Mouse (Mus musculus): ENCODE results near the gene Mmel1. TPM values are rescaled to one million over a fixed set of nuclear protein-coding genes. Genes with fewer than 3 reads are reported as not detected.
A peak's percentile ranks its signal among the peaks of the same experiment; 100 is the strongest.

Mmel1 gene
- polyA plus RNA-seq, 1 experiment = 0.52 TPM

DNA sequence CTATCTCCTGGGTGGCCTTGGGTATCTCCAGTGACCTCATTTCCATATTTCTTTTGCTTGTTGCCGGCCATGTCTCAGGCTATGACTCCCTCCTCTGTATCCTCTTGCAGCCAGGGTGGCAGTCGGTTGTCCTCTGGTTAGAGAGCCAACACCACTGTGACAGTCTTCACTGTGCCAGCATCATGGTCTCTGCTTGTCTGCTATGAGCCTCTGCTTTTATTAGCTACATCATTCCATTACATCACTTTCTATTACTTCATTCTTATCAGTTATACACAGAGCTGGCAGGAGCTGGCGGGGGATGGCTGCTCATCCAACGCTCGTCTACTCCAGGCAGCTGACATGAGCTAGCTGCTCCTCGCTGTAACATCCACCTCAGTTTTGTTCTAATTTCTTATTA is 11.3 kb downstream of the Mmel1 start:
- Histone ChIP-seq H3K4me3 (no peak overlapping the region), H3K4me2 (ENCODE audit: low read depth) (no peak overlapping the region), H3ac (ENCODE audit: control insufficient read depth, insufficient read length) (no peak overlapping the region), H3K27me3 (ENCODE audit: control insufficient read depth, insufficient read depth, insufficient read length) (peaks cover 11% of the 10 kb centered on the region), H3K36me3 (ENCODE audit: control insufficient read depth, insufficient read depth) (no peaks in the 10 kb centered on the region), H3K79me2 (ENCODE audit: control insufficient read depth, insufficient read depth) (no peaks in the 10 kb centered on the region)
- TF ChIP-seq E2F4 (IDR thresholded peaks at IDR 0.05; ENCODE audit: insufficient read depth) (no peak), SRF (IDR thresholded peaks at IDR 0.05; ENCODE audit: control insufficient read depth, insufficient read length, low read depth) (no peak), REST (IDR thresholded peaks at IDR 0.05; ENCODE audit: insufficient read depth, insufficient read length) (no peak), MYOG (IDR thresholded peaks at IDR 0.05; ENCODE audit: control insufficient read depth in 1 of 3, insufficient read depth in 1 of 3, insufficient read length in 2 of 3, low read depth in 2 of 3) (no peak), MAX (IDR thresholded peaks at IDR 0.05; ENCODE audit: low read depth) (no peak), TCF3 (IDR thresholded peaks at IDR 0.05; ENCODE audit: insufficient read length, low read depth) (no peak), USF1 (IDR thresholded peaks at IDR 0.05; ENCODE audit: low read depth) (no peak), MYOD1 (IDR thresholded peaks at IDR 0.05; ENCODE audit: control insufficient read depth in 1 of 3, insufficient read length in 2 of 3, low read depth in 2 of 3) (no peak), POLR2AphosphoS2 (IDR thresholded peaks at IDR 0.05; ENCODE audit: insufficient read length, low read depth) (no peak), POLR2A (IDR thresholded peaks at IDR 0.05; ENCODE audit: insufficient read length, low read depth) (no peak)

- Histone ChIP-seq H3K79me2 (ENCODE audit: control insufficient read depth, insufficient read depth) (no peaks in the 10 kb centered on the region), H3ac (ENCODE audit: control insufficient read depth, insufficient read length) (no peak overlapping the region), H3K27me3 (ENCODE audit: control insufficient read depth, insufficient read depth, insufficient read length) (peaks cover 17% of the 10 kb centered on the region), H3K4me2 (ENCODE audit: low read depth) (no peak overlapping the region), H3K36me3 (ENCODE audit: control insufficient read depth, insufficient read depth) (no peaks in the 10 kb centered on the region), H3K4me3 (no peak overlapping the region)
- TF ChIP-seq MYOD1 (IDR thresholded peaks at IDR 0.05; ENCODE audit: control insufficient read depth in 1 of 3, insufficient read length in 2 of 3, low read depth in 2 of 3) = no peak
- TF ChIP-seq MAX (IDR thresholded peaks at IDR 0.05; ENCODE audit: low read depth) = no peak
- TF ChIP-seq REST (IDR thresholded peaks at IDR 0.05; ENCODE audit: insufficient read depth, insufficient read length) = no peak
- no peak for TF ChIP-seq CEBPB (IDR thresholded peaks at IDR 0.05; ENCODE audit: insufficient read depth, poor library complexity, severe bottlenecking)
- TF ChIP-seq POLR2A (IDR thresholded peaks at IDR 0.05; ENCODE audit: insufficient read length, low read depth) = no peak
- TF ChIP-seq USF1 (IDR thresholded peaks at IDR 0.05; ENCODE audit: low read depth) = no peak
- no peak for TF ChIP-seq TCF12 (IDR thresholded peaks at IDR 0.05; ENCODE audit: insufficient read depth, poor library complexity, severe bottlenecking)
- no peak for TF ChIP-seq TCF3 (IDR thresholded peaks at IDR 0.05; ENCODE audit: insufficient read length, low read depth)
- TF ChIP-seq MYOG (IDR thresholded peaks at IDR 0.05; ENCODE audit: control insufficient read depth in 1 of 3, insufficient read depth in 1 of 3, insufficient read length in 2 of 3, low read depth in 2 of 3) = no peak
- no peak for TF ChIP-seq SRF (IDR thresholded peaks at IDR 0.05; ENCODE audit: control insufficient read depth, insufficient read length, low read depth)
- TF ChIP-seq POLR2AphosphoS2 (IDR thresholded peaks at IDR 0.05; ENCODE audit: insufficient read length, low read depth) = no peak
- TF ChIP-seq E2F4 (IDR thresholded peaks at IDR 0.05; ENCODE audit: insufficient read depth) = no peak
Observed at GRCm38 (mm10) chr4:154882014-154882659, 12.8 kb downstream of the Mmel1 start.

DNA sequence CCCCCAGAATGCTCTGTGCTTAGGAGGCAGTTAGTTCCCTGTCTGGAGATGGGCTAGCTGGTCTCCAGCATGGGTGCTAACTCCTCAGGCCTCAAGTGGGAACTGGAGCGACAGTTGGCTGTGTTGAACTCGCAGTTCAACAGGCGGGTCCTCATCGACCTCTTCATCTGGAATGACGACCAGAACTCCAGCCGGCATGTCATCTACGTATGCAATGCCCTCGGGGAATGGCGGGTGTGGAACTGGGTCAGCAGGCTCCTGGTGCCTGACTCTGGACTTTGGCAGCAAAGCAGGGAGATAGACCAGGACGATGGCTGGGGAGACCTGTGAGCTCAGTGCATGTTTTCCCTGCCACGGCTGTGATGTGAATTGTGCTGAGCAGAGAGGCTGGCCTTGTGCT is 16.0 kb downstream of the Mmel1 start:
- Histone ChIP-seq H3K4me2 (ENCODE audit: low read depth) (no peak overlapping the region), H3K79me2 (ENCODE audit: control insufficient read depth, insufficient read depth) (no peaks in the 10 kb centered on the region), H3K36me3 (ENCODE audit: control insufficient read depth, insufficient read depth) (no peaks in the 10 kb centered on the region), H3ac (ENCODE audit: control insufficient read depth, insufficient read length) (no peak overlapping the region), H3K4me3 (no peak overlapping the region), H3K27me3 (ENCODE audit: control insufficient read depth, insufficient read depth, insufficient read length) (peaks cover 34% of the 10 kb centered on the region)
- TF ChIP-seq POLR2AphosphoS2 (IDR thresholded peaks at IDR 0.05; ENCODE audit: insufficient read length, low read depth) (no peak), USF1 (IDR thresholded peaks at IDR 0.05; ENCODE audit: low read depth) (no peak), MYOG (IDR thresholded peaks at IDR 0.05; ENCODE audit: control insufficient read depth in 1 of 3, insufficient read depth in 1 of 3, insufficient read length in 2 of 3, low read depth in 2 of 3) (no peak), CEBPB (IDR thresholded peaks at IDR 0.05; ENCODE audit: insufficient read depth, poor library complexity, severe bottlenecking) (no peak), TCF12 (IDR thresholded peaks at IDR 0.05; ENCODE audit: insufficient read depth, poor library complexity, severe bottlenecking) (no peak), TCF3 (IDR thresholded peaks at IDR 0.05; ENCODE audit: insufficient read length, low read depth) (no peak), POLR2A (IDR thresholded peaks at IDR 0.05; ENCODE audit: insufficient read length, low read depth) (no peak), SRF (IDR thresholded peaks at IDR 0.05; ENCODE audit: control insufficient read depth, insufficient read length, low read depth) (no peak), REST (IDR thresholded peaks at IDR 0.05; ENCODE audit: insufficient read depth, insufficient read length) (no peak), E2F4 (IDR thresholded peaks at IDR 0.05; ENCODE audit: insufficient read depth) (no peak), MAX (IDR thresholded peaks at IDR 0.05; ENCODE audit: low read depth) (no peak), MYOD1 (IDR thresholded peaks at IDR 0.05; ENCODE audit: control insufficient read depth in 1 of 3, insufficient read length in 2 of 3, low read depth in 2 of 3) (no peak)

- H3K4me3 ChIP-seq = no peak overlapping the region
- no peaks in the 10 kb centered on the region for H3K36me3 ChIP-seq (ENCODE audit: control insufficient read depth, insufficient read depth)
- peaks cover 41% of the 10 kb centered on the region for H3K27me3 ChIP-seq (ENCODE audit: control insufficient read depth, insufficient read depth, insufficient read length)
- no peaks in the 10 kb centered on the region for H3K79me2 ChIP-seq (ENCODE audit: control insufficient read depth, insufficient read depth)
- H3ac ChIP-seq (ENCODE audit: control insufficient read depth, insufficient read length) = no peak overlapping the region
- peak; percentile 5 for TF ChIP-seq USF1 (IDR thresholded peaks at IDR 0.05; ENCODE audit: low read depth)
- TF ChIP-seq MYOG (IDR thresholded peaks at IDR 0.05; ENCODE audit: control insufficient read depth in 1 of 3, insufficient read depth in 1 of 3, insufficient read length in 2 of 3, low read depth in 2 of 3) = peak; percentile 7 to 76 (median 36)
- TF ChIP-seq MAX (IDR thresholded peaks at IDR 0.05; ENCODE audit: low read depth) = no peak
- peak in 1 of 3 experiments; percentile 43 for TF ChIP-seq MYOD1 (IDR thresholded peaks at IDR 0.05; ENCODE audit: control insufficient read depth in 1 of 3, insufficient read length in 2 of 3, low read depth in 2 of 3)
- H3K4me2 ChIP-seq (ENCODE audit: low read depth) = no peak overlapping the region
Observed at GRCm38 (mm10) chr4:154886876-154887592, 17.6 kb downstream of the Mmel1 start.
